Mouse (Mus musculus): ENCODE measurements around the gene Khdrbs1. TPM values are rescaled to one million over a fixed set of nuclear protein-coding genes. Genes with fewer than 3 reads are reported as not detected.

The Khdrbs1 gene
- polyA plus RNA-seq, 1 experiment, result 40.9 TPM

- Histone ChIP-seq H3K4me3 (ENCODE audit: extremely low read depth, insufficient read depth, insufficient read length) (no peak overlapping the region), H3K27me3 (ENCODE audit: control insufficient read depth, insufficient read depth, low read length) (no peaks in the 10 kb centered on the region), H3K36me3 (ENCODE audit: control insufficient read depth, insufficient read depth, low read length) (peaks cover 22% of the 10 kb centered on the region), H3K27ac (ENCODE audit: insufficient read depth, low read length) (no peak overlapping the region), H3K4me1 (ENCODE audit: control insufficient read depth, insufficient read depth, insufficient read length) (no peaks in the 10 kb centered on the region)
- DNase-seq (ENCODE audit: low read depth in 1 of 2, low spot score in 2 of 2), result no peak
- TF ChIP-seq POLR2A (IDR thresholded peaks at IDR 0.05; ENCODE audit: low read depth, low read length) (no peak), CTCF (IDR thresholded peaks at IDR 0.05; ENCODE audit: extremely low read depth, insufficient read depth, insufficient read length, insufficient replicate concordance) (no peak)
- 79% methylated on average over 3 of the region's 3 CpGs for WGBS
Observed at GRCm38 (mm10) chr4:129662255-129662813, 79.8 kb downstream of the Khdrbs1 start.

GRCm38 (mm10) chr4:129661584-129661983 is 80.5 kb downstream of the Khdrbs1 start:
- 94% methylated on average over 3 of the region's 3 CpGs for WGBS
- TF ChIP-seq POLR2A (IDR thresholded peaks at IDR 0.05; ENCODE audit: low read depth, low read length) (no peak), CTCF (IDR thresholded peaks at IDR 0.05; ENCODE audit: extremely low read depth, insufficient read depth, insufficient read length, insufficient replicate concordance) (no peak)
- no peak overlapping the region for H3K4me3 ChIP-seq (ENCODE audit: extremely low read depth, insufficient read depth, insufficient read length)
- H3K27ac ChIP-seq (ENCODE audit: insufficient read depth, low read length), result no peak overlapping the region
- no peaks in the 10 kb centered on the region for H3K4me1 ChIP-seq (ENCODE audit: control insufficient read depth, insufficient read depth, insufficient read length)
- H3K27me3 ChIP-seq (ENCODE audit: control insufficient read depth, insufficient read depth, low read length), result no peaks in the 10 kb centered on the region
- no peak for DNase-seq (ENCODE audit: low read depth in 1 of 2, low spot score in 2 of 2)
- peaks cover 26% of the 10 kb centered on the region for H3K36me3 ChIP-seq (ENCODE audit: control insufficient read depth, insufficient read depth, low read length)

DNA sequence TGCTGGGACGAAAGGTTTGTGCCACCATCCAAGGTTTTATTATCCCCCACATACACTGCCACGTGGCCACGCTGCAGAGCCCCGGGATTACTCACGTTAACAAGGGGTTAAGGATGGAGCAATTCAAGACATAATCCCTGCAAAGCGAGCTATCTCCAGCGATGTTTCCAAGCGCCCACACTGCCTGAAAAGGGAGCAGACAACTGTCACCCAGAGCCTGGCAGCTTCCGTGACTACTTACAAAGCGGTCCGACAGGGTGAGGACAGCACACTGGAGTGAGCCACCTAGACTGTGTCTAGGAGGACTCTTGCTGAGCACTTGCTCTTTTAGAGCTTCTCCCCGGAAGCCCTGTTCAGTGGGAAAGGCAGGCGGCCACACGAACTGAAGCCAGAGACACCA is 87.3 kb downstream of the Khdrbs1 start:
- Histone ChIP-seq H3K27ac (ENCODE audit: insufficient read depth, low read length) (no peak overlapping the region), H3K4me3 (ENCODE audit: extremely low read depth, insufficient read depth, insufficient read length) (no peak overlapping the region), H3K36me3 (ENCODE audit: control insufficient read depth, insufficient read depth, low read length) (peaks cover 62% of the 10 kb centered on the region), H3K27me3 (ENCODE audit: control insufficient read depth, insufficient read depth, low read length) (no peaks in the 10 kb centered on the region), H3K4me1 (ENCODE audit: control insufficient read depth, insufficient read depth, insufficient read length) (no peaks in the 10 kb centered on the region)
- TF ChIP-seq CTCF (IDR thresholded peaks at IDR 0.05; ENCODE audit: extremely low read depth, insufficient read depth, insufficient read length, insufficient replicate concordance) (no peak), POLR2A (IDR thresholded peaks at IDR 0.05; ENCODE audit: low read depth, low read length) (no peak)
- no peak for DNase-seq (ENCODE audit: low read depth in 1 of 2, low spot score in 2 of 2)
- 96% methylated on average over 14 of the region's 14 CpGs for WGBS

Other genes with a start within 250 kb of the Khdrbs1 start
- gene Marcksl1, start 228.7 kb downstream of the Khdrbs1 start, polyA plus RNA-seq (2012; rRNA removed), result 44.0 and 55.7 TPM in 2 replicates
- gene Hdac1, start 199.6 kb downstream of the Khdrbs1 start, polyA plus RNA-seq (2012; rRNA removed), result 55.1 and 69.0 TPM in 2 replicates
- 109 and 117 TPM in 2 replicates for gene Lck, start 168.7 kb downstream of the Khdrbs1 start, polyA plus RNA-seq (2012; rRNA removed)
- 10.9 and 17.2 TPM in 2 replicates for gene Fam167b, start 163.8 kb downstream of the Khdrbs1 start, polyA plus RNA-seq (2012; rRNA removed)
- gene Eif3i, start 141.7 kb downstream of the Khdrbs1 start, polyA plus RNA-seq (2012; rRNA removed), result 185 and 203 TPM in 2 replicates
- gene Tmem234, start 141.6 kb downstream of the Khdrbs1 start, polyA plus RNA-seq (2012; rRNA removed), result 119 and 129 TPM in 2 replicates
- gene Dcdc2b, start 128.0 kb downstream of the Khdrbs1 start, polyA plus RNA-seq (2012; rRNA removed), result 1.4 and 2.8 TPM in 2 replicates
- 28.3 and 31.3 TPM in 2 replicates for gene Iqcc, start 123.2 kb downstream of the Khdrbs1 start, polyA plus RNA-seq (2012; rRNA removed)
- gene Ccdc28b, start 118.4 kb downstream of the Khdrbs1 start, polyA plus RNA-seq (2012; rRNA removed), result 16.3 and 19.7 TPM in 2 replicates
- 20.1 and 25.1 TPM in 2 replicates for gene Txlna, start 101.2 kb downstream of the Khdrbs1 start, polyA plus RNA-seq (2012; rRNA removed)
- gene Kpna6, start 69.5 kb downstream of the Khdrbs1 start, polyA plus RNA-seq (2012; rRNA removed), result 11.9 and 13.2 TPM in 2 replicates
- 28.4 and 33.9 TPM in 2 replicates for gene Tmem39b, start 45.5 kb downstream of the Khdrbs1 start, polyA plus RNA-seq (2012; rRNA removed)
- gene Ptp4a2, start 68.9 kb upstream of the Khdrbs1 start, polyA plus RNA-seq (2012; rRNA removed), result 47.6 and 51.1 TPM in 2 replicates
- 0.07 and 0.11 TPM in 2 replicates for gene Spocd1, start 186.9 kb upstream of the Khdrbs1 start, polyA plus RNA-seq (2012; rRNA removed)
- gene Adgrb2, start 242.6 kb upstream of the Khdrbs1 start, polyA plus RNA-seq (2012; rRNA removed), result 4.0 and 6.4 TPM in 2 replicates

Data from spleen, adult 2 months (tissue).